Mouse (Mus musculus): ENCODE data around the gene Pde4b. TPM values are rescaled to one million over a fixed set of nuclear protein-coding genes. Genes with fewer than 3 reads are reported as not detected.

Pde4b gene
- polyA plus RNA-seq, 1 experiment from 2014 or later, result 22.5 TPM

DNA sequence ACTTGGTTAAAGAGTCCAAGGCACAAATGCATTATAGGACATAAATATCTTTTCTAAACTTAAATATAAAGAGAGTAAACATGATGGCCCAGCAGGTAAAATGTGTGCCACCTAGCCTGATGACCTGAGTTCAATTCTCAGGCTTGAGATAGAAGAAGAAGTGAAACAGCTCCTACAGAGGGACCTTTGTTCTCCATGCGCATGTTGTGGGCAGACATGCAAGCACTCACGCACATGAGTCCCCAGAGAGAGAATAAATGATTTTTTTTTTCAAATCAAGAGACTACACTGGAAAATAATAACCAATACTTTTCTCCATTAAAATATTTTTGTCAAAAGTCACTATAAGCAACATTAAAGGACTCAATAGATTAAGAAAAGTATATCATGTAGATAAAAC lies 533.8 kb downstream of the Pde4b start:
- H3K4me3 ChIP-seq, result no peak overlapping the region
- H3K27ac ChIP-seq (ENCODE audit: poor library complexity, severe bottlenecking), result no peak overlapping the region
- H3K4me1 ChIP-seq (replicated peaks), result peaks cover 3% of the 10 kb centered on the region
- ATAC-seq (ENCODE audit: insufficient number of reproducible peaks, low FRiP score), result no peak
- no peak overlapping the region for H3K4me2 ChIP-seq
- H3K36me3 ChIP-seq, result no peaks in the 10 kb centered on the region
- H3K9me3 ChIP-seq (replicated peaks), result no peaks in the 10 kb centered on the region
- 82% methylated on average over 2 of the region's 2 CpGs for WGBS
- H3K9ac ChIP-seq, result no peak overlapping the region
- H3K27me3 ChIP-seq (replicated peaks), result no peaks in the 10 kb centered on the region

DNA sequence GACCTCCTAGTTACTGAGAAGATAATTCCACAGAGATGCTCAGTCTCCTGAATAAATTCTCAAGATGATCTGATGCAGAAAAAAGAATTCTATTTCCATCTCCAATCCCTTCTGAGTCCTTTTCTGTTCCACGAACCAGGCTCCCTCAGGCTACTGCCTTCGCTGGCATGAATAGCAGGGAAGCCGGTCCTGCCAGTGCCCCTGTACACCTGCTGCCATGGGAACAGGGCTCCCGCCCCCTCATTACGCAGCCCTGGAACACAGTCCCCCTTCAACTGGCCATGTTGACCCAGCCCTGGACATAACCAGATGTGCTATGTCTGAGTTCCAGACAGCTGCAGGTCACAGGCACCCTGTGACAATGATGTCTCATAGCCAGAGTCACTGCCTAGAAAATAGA lies 535.6 kb downstream of the Pde4b start:
- Histone ChIP-seq H3K27ac (ENCODE audit: poor library complexity, severe bottlenecking) (no peak overlapping the region), H3K4me1 (replicated peaks) (peaks cover 3% of the 10 kb centered on the region), H3K27me3 (replicated peaks) (no peaks in the 10 kb centered on the region), H3K4me3 (no peak overlapping the region), H3K9me3 (replicated peaks) (no peaks in the 10 kb centered on the region), H3K4me2 (no peak overlapping the region), H3K36me3 (no peaks in the 10 kb centered on the region), H3K9ac (no peak overlapping the region)
- 86% methylated on average over 5 of the region's 5 CpGs for WGBS
- no peak for ATAC-seq (ENCODE audit: insufficient number of reproducible peaks, low FRiP score)

DNA sequence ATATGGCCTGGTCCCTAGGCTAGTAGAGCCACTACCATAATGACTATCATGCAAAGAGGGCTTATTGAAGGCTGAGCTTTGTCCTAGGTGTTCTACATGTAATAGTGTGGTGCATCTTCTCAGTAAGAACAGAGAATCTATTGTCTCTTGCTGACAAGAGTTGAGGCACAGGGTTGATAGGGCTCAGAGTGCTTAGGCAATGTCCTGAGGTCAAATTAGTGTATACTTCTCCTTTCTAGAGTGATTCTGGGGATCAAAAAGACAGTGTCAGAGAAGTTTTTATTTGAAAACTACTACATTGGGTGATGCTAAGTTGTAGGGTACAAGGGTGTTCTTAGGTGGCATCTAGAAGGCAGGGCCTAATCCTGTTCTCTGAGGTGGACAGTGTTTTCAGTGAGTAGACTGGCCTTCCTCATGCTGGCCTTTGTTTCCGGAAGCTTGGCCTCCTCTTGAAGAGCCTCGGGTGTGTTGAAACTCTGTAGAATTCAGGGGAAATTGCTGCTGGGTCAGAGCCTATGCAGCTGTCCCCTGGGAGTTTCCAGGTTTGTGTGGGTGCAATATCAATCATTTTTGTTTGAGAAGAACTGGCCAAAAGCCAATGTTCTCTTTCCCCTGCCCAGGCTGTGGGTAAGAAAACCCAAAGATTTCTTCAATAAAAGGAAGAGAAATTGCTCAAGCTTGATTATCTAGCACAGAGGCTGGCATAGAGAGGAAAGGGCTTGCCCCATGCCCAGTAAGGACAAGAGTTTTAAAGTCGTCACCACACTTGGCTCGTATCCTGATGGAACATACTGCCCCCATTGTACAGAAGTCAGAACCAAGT lies 536.7 kb downstream of the Pde4b start:
- Histone ChIP-seq H3K4me3 (no peak overlapping the region), H3K27me3 (replicated peaks) (no peaks in the 10 kb centered on the region), H3K4me1 (replicated peaks) (peaks cover 3% of the 10 kb centered on the region), H3K36me3 (no peaks in the 10 kb centered on the region), H3K27ac (ENCODE audit: poor library complexity, severe bottlenecking) (no peak overlapping the region), H3K9me3 (replicated peaks) (no peaks in the 10 kb centered on the region), H3K9ac (no peak overlapping the region), H3K4me2 (no peak overlapping the region)
- no peak for ATAC-seq (ENCODE audit: insufficient number of reproducible peaks, low FRiP score)
- WGBS, result 72% methylated on average over 4 of the region's 4 CpGs

DNA sequence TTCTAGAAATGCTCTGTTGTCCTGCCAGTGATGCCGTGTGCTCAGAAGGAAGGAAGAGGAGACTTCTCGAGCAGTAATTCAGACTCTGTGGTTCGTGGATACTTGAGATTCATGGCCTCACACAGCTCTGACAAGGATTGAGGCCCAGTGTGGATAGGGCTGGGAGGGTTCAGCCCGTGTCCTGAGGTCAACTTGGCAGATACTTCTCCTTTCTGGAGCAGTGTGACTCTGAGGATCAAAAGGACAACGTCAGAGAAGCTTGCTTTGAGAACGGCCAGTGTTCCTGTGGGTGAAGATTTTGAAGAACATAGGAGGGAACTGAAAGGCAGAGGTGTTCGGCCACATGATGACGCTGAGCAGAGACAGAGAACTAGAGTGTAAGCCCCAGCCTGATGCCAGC lies 537.6 kb downstream of the Pde4b start:
- no peaks in the 10 kb centered on the region for H3K27me3 ChIP-seq (replicated peaks)
- H3K4me2 ChIP-seq, result no peak overlapping the region
- H3K9me3 ChIP-seq (replicated peaks), result no peaks in the 10 kb centered on the region
- H3K4me3 ChIP-seq, result no peak overlapping the region
- no peak overlapping the region for H3K27ac ChIP-seq (ENCODE audit: poor library complexity, severe bottlenecking)
- 54% methylated on average over 8 of the region's 8 CpGs for WGBS
- peaks cover 3% of the 10 kb centered on the region for H3K4me1 ChIP-seq (replicated peaks)
- no peak overlapping the region for H3K9ac ChIP-seq
- H3K36me3 ChIP-seq, result no peaks in the 10 kb centered on the region
- ATAC-seq (ENCODE audit: insufficient number of reproducible peaks, low FRiP score), result no peak

DNA sequence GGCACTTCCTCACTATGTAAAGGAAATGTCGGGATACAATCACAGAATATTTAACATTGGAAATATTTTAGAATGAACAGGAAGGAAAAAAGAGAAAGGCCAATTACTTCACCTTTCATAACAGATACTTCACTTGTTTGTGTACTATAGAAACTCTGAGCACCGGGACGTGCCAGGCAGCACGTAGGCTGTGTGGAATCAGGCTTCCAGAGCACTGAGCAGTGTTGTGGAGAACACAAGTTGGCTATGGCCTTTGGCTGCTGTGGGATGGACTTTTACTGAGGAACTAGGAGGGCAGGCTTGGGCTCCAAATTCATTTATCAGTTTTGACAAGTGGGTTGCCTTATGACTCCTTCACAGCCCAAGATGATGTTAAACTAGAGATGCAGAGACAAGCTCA lies 540.5 kb downstream of the Pde4b start:
- Histone ChIP-seq H3K9me3 (replicated peaks) (no peaks in the 10 kb centered on the region), H3K9ac (no peak overlapping the region), H3K27me3 (replicated peaks) (no peaks in the 10 kb centered on the region), H3K27ac (ENCODE audit: poor library complexity, severe bottlenecking) (no peak overlapping the region), H3K36me3 (no peaks in the 10 kb centered on the region), H3K4me2 (no peak overlapping the region), H3K4me1 (replicated peaks) (peaks cover 14% of the 10 kb centered on the region), H3K4me3 (no peak overlapping the region)
- no peak for ATAC-seq (ENCODE audit: insufficient number of reproducible peaks, low FRiP score)
- WGBS, result 81% methylated on average over 4 of the region's 4 CpGs

DNA sequence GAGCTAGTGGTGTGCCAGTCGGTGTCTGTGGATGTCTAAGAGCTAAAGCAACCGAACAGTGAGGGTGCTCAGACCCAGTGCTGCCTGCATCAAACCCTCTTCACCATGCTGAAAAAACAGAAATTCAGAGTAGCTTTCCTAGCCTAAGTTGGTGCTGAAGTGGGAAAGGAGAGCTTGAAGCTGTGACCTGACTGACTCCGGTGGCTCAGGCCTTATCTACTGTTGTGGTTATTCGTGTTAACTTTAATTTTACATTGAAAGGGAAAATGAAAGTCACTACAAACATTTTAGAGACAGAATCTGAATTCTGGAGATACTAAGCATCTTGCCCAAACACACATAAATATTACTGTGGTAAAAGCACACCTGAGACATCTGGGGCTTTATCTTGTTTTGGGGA lies 542.3 kb downstream of the Pde4b start:
- Histone ChIP-seq H3K4me3 (no peak overlapping the region), H3K9ac (no peak overlapping the region), H3K27me3 (replicated peaks) (no peaks in the 10 kb centered on the region), H3K4me1 (replicated peaks) (peaks cover 17% of the 10 kb centered on the region), H3K27ac (ENCODE audit: poor library complexity, severe bottlenecking) (no peak overlapping the region), H3K4me2 (no peak overlapping the region), H3K9me3 (replicated peaks) (no peaks in the 10 kb centered on the region), H3K36me3 (no peaks in the 10 kb centered on the region)
- no peak for ATAC-seq (ENCODE audit: insufficient number of reproducible peaks, low FRiP score)
- WGBS, result 44% methylated on average over 4 of the region's 4 CpGs

DNA sequence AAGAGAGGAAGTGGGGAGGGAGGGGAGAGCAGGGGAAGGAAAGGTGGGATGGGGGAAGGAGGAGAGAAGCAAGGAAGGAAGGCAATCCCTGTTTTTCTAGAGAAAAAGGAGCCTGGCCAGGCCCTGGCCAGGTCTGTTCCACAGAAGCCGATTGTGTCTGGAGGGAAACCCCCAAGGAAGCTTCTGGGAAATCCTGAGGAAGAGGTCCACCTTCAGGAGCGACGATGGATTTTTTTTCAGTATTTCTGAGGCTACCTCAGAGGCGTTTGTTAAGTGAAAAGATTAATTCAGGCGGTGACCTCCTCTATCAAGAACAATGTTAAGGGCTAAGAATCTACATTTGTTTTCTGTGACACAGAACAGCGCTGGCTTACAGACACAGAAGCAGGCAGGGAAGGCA lies 542.9 kb downstream of the Pde4b start:
- Histone ChIP-seq H3K36me3 (no peaks in the 10 kb centered on the region), H3K4me1 (replicated peaks) (peaks cover 23% of the 10 kb centered on the region), H3K27me3 (replicated peaks) (no peaks in the 10 kb centered on the region), H3K9ac (no peak overlapping the region), H3K4me3 (no peak overlapping the region), H3K27ac (ENCODE audit: poor library complexity, severe bottlenecking) (no peak overlapping the region; the same call in 1 of the 2 replicates), H3K4me2 (no peak overlapping the region), H3K9me3 (replicated peaks) (no peaks in the 10 kb centered on the region)
- 39% methylated on average over 6 of the region's 6 CpGs for WGBS
- ATAC-seq (ENCODE audit: insufficient number of reproducible peaks, low FRiP score), result no peak

DNA sequence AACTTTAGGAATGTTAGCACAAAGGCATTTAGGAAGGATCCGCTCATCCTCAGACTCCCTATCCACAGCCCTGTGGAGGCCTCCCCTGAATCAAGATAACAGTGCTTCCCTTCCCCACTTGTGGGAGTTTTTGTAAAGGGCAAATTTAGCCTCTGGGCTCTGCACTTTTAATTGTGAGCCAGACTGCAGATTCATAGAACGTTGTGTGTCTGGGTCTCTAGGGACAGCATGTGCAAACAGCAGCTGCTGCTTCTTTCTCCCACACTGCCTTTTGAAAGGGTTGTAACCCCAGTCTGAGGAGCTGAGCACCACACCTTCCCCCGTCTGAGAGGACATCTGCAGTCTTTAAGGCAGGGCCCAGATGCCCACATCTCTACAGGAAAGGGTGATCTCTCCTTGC lies 544.3 kb downstream of the Pde4b start:
- no peak overlapping the region for H3K4me2 ChIP-seq
- no peak for ATAC-seq (ENCODE audit: insufficient number of reproducible peaks, low FRiP score)
- peaks cover 35% of the 10 kb centered on the region for H3K4me1 ChIP-seq (replicated peaks)
- H3K27ac ChIP-seq (ENCODE audit: poor library complexity, severe bottlenecking), result no peak overlapping the region
- H3K9me3 ChIP-seq (replicated peaks), result no peaks in the 10 kb centered on the region
- no peaks in the 10 kb centered on the region for H3K27me3 ChIP-seq (replicated peaks)
- no peak overlapping the region for H3K9ac ChIP-seq
- WGBS, result 46% methylated on average over 3 of the region's 3 CpGs
- no peaks in the 10 kb centered on the region for H3K36me3 ChIP-seq
- H3K4me3 ChIP-seq, result no peak overlapping the region

DNA sequence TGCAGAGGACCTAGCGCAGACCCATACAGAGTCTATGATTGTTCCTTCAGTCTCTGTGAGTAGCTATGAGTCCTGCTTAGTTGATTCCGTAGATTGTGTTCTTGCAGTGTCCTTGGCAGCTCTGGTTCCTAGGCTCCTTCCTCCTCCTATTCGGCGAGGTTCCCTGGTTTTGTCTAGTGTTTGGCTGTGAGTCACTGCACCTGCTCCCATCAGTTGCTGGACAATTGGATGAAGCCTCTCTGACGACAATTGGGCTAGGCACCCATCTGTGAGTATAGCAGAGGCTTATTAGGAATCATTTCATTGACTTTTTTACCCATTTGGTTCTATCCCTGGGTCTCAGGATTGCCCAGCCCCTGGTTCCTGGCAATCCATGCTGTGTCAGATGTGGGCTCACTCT lies 545.9 kb downstream of the Pde4b start:
- ATAC-seq (ENCODE audit: insufficient number of reproducible peaks, low FRiP score), result no peak
- no peak overlapping the region for H3K9ac ChIP-seq
- 87% methylated on average over 5 of the region's 5 CpGs for WGBS
- H3K36me3 ChIP-seq, result no peaks in the 10 kb centered on the region
- no peak overlapping the region for H3K27ac ChIP-seq (ENCODE audit: poor library complexity, severe bottlenecking)
- no peaks in the 10 kb centered on the region for H3K9me3 ChIP-seq (replicated peaks)
- peaks cover 44% of the 10 kb centered on the region for H3K4me1 ChIP-seq (replicated peaks)
- no peak overlapping the region for H3K4me2 ChIP-seq
- H3K27me3 ChIP-seq (replicated peaks), result no peaks in the 10 kb centered on the region
- H3K4me3 ChIP-seq, result no peak overlapping the region

DNA sequence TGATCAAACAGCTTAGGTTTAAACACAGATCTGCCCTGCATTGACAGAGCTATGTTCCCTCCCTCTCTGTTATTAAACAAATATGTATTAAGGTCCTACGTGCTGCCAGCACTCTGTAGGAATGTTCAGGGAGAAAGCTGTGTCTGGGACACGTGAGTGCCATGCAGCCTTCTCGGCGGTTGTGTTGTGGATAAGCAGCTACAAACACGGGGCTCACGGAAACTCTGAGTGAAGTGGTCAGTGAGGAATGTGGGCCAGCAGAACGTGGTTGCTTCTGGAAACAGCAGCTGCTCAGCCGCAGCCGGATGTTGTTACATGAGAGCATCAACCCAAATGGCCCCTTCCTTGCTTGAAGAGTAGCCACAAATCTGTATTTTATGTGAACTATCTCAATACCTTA lies 547.9 kb downstream of the Pde4b start:
- Histone ChIP-seq H3K27me3 (replicated peaks) (no peaks in the 10 kb centered on the region), H3K4me3 (no peak overlapping the region), H3K36me3 (no peaks in the 10 kb centered on the region), H3K9ac (no peak overlapping the region), H3K4me1 (replicated peaks) (peaks cover 42% of the 10 kb centered on the region), H3K27ac (ENCODE audit: poor library complexity, severe bottlenecking) (peak overlapping the region; percentile 63), H3K9me3 (replicated peaks) (no peaks in the 10 kb centered on the region), H3K4me2 (peak overlapping the region; percentile 31; the same call in 1 of the 2 replicates)
- ATAC-seq (ENCODE audit: insufficient number of reproducible peaks, low FRiP score), result peak; percentile 77
- 6% methylated on average over 9 of the region's 9 CpGs for WGBS

DNA sequence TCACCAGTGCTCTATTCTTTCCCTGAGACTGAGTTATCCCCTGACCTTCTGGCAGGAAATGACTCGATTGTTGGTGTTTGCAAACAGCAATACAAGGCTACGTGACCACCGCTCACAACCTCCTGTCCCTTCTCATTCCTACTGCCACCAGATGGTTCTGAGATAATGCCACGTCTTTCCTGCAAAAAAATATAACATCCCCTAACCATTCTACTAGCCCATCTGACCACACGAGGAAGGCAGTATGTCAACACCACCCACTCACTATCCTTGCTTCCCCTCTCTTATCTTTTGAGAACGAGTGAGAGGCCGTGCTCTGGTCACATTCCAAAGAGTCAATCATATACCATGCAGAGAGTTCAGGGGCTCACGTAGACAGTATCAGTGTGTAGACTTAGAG lies 548.6 kb downstream of the Pde4b start:
- H3K4me1 ChIP-seq (replicated peaks), result peaks cover 37% of the 10 kb centered on the region
- no peak overlapping the region for H3K9ac ChIP-seq
- 18% methylated on average over 8 of the region's 8 CpGs for WGBS
- no peaks in the 10 kb centered on the region for H3K27me3 ChIP-seq (replicated peaks)
- no peak overlapping the region for H3K4me3 ChIP-seq
- peak overlapping the region; percentile 63; the same call in 1 of the 2 replicates for H3K27ac ChIP-seq (ENCODE audit: poor library complexity, severe bottlenecking)
- peak; percentile 70 for ATAC-seq (ENCODE audit: insufficient number of reproducible peaks, low FRiP score)
- H3K4me2 ChIP-seq, result no peak overlapping the region
- no peaks in the 10 kb centered on the region for H3K9me3 ChIP-seq (replicated peaks)
- no peaks in the 10 kb centered on the region for H3K36me3 ChIP-seq

Measured in heart, embryonic 12.5 days (tissue).